Mouse (Mus musculus) adrenal gland, postnatal 10 days (tissue): ENCODE data around the gene Pusl1. TPM values are rescaled to one million over a fixed set of nuclear protein-coding genes. Genes with fewer than 3 reads are reported as not detected.

Experiments used
- DNase-seq: peaks from one replicate; pipeline ENCODE4 v3.0.0; 2021; ENCODE audit warnings: mixed read lengths
- long read RNA-seq, 2 experiments: library from polyadenylated mRNA; stranded (forward); transcript quantifications; one replicate each; pipeline ENCODE4 v2.0.0; 2021
- total RNA-seq, 2 experiments: library from RNA; stranded (reverse); gene quantifications; 2 replicates each; pipeline ENCODE4 v1.2.3; 2021

Pusl1 gene
- total RNA-seq, result 10 to 100 TPM; 27.9 to 39.0 TPM
- long read RNA-seq, experiment 1, transcript Pusl1-201 (8 exons, 1,243 nt), result major isoform, 14 of 46 reads
- long read RNA-seq, experiment 1, partial matches to known transcripts, result 15 of 46 reads
- long read RNA-seq, experiment 1, other reads (novel, unspliced or antisense), result 17 of 46 reads
- long read RNA-seq, experiment 2, transcript Pusl1-201 (8 exons, 1,243 nt), result major isoform, 11 of 41 reads
- long read RNA-seq, experiment 2, partial matches to known transcripts, result 3 of 41 reads
- long read RNA-seq, experiment 2, other reads (novel, unspliced or antisense), result 27 of 41 reads

DNA sequence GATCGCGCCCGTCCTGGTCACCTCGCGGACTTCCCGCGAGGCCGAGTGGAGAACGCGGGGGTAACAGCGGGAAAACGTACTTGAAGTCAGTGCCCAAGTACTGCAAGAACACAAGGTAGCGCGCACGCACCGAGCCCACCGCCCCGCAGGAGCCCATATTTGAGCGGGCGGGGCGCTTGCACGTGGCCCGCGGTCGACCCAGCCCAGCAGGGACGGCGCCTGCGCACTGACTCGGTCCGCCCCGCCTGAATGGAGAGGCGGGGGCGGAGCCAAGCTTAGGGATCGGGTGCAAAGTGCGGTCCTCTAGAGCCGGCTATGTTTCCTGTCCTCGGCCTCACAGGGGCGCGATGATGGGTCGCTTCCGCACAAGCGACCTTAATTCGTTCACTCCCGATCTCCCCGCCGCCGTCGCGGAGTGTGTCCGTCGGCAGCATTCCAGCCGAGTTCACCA, at the start of gene Pusl1, which contains the start of gene Acap3:
Pusl1 (minus strand) TSS at position 231 of the 451 bp plus-strand sequence.
Acap3 (plus strand) TSS at position 272 of the 451 bp plus-strand sequence.
- peak; percentile 98 for DNase-seq

DNA sequence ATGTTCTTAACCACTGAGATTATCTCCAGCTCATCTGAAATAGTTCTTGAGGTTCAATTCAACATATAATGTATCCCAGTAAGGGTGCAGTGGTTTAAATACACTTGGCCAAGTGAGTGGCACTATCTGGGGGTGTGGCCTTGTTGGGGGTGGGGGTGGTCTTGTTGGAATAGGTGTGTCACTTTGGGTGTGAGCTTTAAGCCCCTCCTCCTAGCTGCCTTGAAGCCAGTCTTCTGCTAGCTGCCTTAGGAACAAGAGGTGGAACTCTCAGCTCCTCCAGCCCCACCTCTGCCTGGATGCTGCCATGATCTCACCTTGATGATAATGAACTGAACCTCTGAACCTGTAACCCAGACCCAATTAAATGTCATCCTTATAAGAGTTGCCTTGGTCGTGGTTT, 40.5 kb upstream of the Pusl1 start:
- DNase-seq, result no peak

DNA sequence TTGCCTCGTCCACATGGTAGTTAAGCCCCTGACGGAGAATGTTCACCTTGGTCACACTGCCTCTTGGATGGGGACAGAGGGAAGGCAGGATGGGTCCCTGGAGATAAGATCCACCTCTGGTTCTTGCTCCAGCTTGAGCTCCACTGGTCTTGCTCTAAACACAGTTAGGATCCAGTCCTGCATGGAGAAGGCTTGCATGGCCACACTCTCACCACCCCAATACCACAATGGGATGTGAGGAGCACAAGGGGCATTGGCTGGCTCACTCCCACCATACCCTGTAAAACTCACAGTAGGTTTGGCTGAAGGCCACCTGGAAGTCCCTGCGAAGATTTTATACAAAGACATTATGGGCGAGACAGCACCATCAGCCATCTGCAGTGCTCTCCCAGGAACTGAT, 17.2 kb upstream of the Pusl1 start:
- peak; percentile 2 for DNase-seq

DNA sequence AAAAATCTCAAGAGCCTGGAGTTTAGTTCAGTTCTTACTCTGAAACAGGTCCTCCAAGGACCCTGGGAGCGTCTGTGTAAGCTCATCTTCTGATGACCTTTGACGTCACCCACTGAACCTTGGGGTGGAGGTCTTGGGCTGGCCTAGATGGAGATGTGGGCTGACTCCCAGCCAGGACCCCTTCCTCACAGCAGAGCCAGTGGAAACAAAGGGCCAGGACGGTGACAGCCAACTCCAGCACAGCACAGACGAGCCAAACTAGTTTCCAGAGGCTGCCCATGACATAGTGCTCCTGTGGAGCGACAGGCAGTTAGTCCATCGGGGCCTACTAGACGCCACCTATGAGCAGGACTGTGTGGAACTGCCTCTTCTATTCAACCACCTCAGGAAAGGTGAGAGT, 16.7 kb upstream of the Pusl1 start:
- DNase-seq, result peak; percentile 10

DNA sequence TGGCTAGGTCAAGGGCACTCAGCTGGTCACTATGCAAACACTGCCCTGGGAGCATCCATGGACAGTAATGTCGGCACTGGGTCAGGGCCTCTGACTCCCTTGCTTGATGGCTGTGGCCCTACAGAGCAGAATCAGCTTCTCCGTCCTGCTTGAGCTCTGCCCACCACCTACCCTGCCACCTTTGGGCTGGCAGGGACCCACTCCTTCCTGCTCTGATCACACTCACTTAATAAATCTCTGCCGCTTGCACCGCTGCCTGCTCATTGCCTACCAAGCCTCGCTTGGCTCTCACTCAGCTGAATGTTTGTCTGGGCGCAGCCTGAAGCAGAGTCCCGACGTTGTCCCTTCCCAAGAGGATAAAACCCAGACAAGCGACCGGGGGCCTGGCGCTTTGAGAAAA, 15.4 kb upstream of the Pusl1 start:
- DNase-seq, result peak; percentile 7

DNA sequence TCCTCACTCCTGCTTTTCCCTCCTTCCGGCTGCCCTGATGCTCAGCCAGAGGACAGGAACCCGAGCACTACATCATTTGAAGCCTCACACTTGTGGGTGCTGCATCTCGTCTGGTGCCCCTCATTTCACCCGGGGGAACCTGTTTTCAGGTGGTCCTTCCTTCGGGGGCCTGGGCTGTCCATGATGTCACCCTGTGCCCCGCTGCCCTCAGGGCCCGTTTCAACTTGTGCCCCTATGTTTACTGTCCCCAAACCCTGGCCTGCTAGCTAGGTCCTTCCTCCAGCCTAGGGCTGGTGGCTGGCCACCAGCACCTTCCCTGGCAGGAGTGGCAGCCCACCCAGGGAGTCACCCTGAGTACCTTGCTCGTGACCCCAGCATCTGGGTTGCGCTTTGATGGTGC, 14.5 kb upstream of the Pusl1 start:
- DNase-seq, result peak; percentile 1

DNA sequence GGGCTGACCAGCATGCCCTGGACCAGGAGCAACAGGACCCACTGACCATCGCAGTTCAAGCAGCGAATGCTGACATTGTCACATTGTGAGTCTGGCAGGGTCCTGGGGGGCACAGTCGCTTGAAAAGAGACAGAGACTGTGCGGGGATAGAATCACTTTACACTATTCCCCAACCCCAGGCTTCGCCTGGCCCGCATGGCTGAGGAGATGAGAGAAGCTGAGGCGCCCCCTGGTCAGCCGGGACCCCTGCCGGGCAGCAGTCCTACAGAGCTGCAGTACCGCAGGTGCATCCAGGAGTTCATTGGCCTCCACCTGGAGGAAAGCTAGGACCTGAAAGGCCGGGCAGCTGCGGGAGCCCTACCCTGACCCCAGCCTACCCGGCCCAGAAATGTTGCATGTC, 14.1 kb upstream of the Pusl1 start:
- peak; percentile 2 for DNase-seq

DNA sequence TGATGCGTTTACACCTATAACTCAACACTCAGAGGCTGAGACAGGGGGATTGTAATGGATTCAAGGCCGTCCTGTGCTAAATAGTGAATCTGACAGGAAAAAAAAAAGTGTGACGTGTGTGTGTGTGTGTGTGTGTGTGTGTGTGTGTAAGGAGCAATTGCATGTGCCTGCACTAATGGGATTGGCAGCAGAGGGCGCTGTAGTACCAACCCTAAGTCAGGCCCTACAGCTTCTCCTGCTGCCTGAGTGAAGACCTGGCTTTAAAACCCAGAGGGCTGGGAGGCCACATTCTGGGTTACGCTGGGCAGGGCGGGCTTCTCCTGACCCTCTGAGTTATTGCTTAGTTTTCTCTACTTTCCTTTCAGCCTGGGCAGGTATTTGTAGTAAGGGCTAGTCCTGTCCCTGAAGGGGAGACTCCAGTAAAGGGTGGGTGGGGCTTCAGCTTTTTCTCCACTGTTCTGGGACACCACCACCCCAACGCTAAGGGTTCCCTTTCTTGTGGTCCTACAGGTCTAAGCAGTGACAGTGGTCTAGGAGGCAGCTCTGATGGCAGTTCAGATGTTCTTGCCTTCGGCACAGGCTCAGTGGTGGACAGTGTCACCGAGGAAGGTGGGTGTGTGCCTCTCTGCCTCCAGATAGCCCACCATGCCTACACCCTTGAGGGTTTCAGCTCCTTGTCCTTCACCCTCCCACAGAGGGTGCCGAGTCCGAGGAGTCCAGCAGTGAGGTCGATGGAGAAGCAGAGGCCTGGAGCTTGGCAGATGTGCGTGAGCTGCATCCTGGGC, 12.9 kb upstream of the Pusl1 start:
- peak; percentile 33 for DNase-seq

DNA sequence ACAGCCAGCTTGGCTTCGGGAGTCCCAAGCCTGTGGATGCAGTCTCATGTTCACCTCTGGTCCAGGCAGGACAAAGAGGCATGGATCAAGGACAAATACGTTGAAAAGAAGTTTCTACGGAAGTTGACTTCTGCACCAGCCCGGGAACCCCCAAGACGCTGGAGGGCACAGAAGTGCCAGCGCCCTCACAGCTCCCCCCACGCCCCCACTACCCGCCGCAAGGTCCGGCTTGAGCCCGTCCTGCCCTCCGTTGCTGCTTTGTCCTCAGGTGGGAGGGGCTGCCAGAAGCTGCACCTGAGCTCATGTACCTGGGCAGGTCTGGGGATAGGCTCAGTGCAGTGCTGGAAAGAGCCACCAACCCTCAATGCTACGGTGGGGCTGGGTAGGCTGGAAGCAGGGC, 11.7 kb upstream of the Pusl1 start:
- no peak for DNase-seq

DNA sequence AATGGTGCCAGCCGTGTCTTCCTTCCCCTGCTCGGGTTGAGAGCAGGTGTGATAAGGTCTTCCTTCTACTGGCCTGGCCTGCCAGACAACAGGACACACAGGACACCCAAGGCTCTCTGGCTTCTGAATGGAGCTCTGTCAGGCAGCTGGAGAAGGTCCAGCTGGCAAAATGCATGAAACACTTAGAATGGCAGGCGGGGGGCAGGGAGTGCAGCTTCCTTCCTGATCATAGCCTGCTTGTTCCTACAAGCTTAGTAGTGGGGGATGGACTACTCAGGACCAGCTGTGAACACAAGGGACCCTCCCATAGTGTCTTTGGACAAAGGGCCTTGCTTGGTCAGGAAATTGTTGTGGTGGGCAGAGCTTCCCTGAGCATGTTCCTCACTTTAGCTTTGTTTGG, 9.6 kb upstream of the Pusl1 start:
- peak; percentile 49 for DNase-seq

DNA sequence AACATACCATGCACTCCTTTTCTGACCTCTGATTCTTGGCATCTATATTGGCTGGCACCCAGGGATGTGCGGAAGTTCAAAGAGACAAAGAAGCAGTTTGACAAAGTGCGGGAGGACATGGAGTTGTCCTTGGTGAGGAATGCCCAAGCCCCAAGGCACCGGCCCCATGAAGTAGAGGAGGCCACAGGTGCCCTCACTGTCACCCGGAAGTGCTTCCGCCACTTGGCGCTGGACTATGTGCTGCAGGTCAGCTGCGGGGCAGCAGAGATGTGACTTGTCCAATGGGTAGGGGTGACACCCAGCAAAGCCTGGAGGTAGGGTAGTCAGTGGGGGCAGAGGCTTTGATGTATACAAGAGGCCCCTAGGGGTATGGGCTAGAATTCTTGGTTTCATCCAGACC, 7.8 kb upstream of the Pusl1 start:
- no peak for DNase-seq

DNA sequence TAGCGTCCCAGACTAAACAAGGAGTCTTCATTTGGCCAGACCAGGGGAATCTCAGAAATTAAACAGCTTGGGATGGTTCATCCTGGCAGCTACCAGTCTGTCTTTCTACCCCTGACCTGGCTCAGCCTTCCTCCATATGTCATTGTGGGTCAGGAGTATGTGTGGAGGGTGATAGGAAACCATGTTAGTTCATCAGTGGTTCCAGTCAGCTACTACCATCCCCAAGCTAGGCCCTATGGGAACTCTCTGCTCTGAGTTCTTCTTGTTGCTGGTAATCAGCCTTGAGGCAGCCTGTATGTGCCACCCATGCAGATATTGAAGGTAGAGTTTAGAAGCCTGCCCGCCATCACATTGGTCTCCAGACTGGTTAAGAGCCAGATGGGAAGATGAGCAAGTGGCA, 6.7 kb upstream of the Pusl1 start:
- DNase-seq, result no peak

DNA sequence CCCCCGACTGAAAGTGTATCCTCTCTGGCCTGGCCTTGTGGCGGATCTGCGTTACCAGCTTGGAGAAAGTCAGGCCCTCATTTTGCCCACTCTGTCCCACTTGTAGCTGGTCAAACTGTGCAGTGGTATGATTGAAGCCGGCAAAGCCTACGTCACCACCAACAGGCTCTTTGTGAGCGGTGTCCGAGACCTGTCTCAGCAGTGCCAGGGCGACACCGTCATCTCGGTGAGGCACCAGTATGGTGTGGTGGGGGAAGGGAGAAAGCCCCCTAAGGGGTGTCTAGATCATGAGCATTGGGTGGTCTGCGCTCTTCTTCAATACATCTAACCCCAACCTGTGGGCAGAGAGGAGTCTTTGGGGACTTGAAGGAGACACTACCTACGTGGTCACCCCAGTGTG, 4.9 kb upstream of the Pusl1 start:
- no peak for DNase-seq

DNA sequence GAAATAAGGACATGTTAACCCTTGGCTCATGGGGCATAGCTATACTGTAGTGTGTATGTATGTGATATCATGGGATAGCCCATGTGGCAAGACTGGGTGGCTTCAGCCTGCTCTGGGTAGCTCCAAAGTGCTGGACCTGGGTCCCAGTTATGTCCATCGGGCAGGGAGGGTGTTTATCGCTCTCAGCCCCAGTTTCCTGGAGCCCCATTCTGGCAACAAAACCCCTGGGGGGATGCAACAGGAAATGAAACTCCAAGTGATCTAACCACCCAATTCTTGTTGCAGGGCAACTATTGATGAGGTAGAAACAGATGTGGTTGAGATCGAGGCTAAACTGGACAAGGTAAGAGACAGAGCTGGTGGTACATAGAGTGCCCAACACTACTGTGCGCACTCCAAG, 4.2 kb upstream of the Pusl1 start:
- DNase-seq, result no peak

DNA sequence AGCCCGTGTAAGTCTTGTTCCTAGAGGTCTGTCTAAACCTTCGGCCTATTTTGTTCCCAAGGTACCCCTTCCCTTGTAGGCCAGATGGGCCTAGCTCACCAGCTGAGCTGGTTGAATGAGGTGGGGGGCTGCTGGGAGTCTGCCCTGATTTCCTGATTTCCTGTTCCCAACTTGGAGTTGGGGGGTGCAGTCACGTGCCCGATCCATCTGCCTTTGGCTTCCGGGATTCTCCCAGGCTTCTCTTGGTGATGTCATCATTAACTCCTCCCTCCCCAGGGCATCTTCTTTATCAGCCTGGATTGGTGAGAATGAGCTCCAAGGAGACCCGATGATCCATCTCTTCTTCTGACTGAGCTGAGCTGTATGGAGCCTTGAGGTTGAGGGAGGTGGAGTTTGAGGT, 3.6 kb upstream of the Pusl1 start:
- peak; percentile 58 for DNase-seq

DNA sequence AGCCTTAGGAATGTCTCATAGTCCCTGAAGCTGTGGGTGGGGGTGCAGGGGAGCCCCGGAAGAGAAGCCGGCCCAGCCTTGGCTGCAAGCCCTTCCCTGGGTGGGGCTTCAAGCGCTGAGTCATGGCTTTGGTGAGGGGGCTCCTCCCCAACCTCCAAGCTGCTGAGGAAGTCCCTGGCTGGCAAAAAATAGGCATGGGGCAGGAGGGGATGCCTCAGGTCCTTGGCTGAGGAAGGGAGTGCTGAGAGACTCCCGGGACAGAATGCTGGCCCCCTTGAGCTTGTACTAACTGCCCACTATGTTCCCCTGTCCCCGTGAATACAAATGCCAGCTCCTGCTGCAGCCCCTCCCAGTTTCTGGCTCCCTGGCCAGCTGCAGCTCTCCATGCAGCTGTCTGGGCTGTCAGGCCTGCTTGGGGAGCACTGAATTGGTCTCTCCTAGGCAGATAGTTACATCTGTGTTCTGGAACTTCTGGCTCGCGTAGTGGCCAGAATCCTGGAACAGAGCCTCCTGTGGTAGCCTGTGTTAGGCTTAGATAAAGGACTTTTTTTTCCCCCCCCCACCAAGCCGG, 2.8 kb upstream of the Pusl1 start:
- peak; percentile 80 for DNase-seq

DNA sequence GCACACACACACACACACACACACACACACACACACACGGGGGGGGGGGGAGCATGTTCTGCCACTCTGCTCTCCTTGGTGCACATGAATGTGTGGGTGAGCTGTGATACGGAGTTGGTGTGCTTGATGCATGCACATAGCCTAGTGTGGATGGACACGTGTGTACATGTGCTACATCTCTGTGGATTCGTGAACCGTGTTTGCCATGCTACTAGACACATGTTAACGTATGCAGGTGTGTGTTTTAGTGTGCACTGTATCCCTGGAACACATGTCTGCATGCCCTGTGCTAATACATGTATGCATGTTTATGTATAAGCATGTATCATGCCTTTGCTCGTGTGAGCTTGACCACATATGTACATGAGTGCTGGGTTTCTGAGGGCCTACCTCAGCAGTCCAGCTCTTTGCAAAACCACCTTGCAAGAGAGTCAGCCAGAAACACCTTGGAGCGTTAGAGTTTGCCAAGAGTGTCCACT, 1.7 kb upstream of the Pusl1 start:
- DNase-seq, result no peak

DNA sequence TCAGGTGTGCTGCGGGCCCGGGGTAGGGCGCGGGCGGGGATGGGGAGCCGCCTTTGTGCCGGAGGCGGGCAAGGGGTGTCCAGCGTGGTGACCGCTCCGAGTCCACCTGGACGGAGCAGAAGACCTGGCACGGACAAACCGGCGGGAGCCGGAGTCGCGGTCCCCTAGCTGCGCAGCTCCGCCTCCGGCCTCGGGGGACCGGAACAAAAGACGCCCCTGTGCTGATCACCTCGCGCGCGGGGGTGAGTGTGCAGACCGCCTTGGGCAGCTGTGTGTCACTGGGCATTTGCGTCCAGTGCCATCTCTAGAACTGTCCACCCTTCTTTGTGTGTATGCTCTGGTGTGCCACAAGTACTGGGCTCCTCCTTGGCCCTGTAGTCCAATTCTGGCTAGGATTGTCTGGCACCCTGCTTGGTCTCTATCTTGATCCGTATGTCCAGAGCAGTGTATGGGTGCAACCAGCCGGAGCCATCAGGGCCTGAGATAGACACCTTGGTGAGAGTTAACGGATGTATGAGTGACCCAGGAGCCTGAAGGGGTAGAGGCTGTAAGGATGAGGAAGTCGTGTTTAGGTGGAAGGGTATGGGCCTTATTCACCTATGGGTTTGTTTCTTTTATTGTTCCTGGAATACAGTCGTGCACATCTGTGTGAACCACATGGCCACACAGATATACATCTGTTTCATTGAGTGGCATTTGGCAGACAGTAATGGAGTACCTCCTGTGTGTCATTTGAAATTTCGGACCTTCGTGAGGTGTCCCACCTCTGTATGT, 1.0 kb upstream of the Pusl1 start:
- DNase-seq, result peak; percentile 62

DNA sequence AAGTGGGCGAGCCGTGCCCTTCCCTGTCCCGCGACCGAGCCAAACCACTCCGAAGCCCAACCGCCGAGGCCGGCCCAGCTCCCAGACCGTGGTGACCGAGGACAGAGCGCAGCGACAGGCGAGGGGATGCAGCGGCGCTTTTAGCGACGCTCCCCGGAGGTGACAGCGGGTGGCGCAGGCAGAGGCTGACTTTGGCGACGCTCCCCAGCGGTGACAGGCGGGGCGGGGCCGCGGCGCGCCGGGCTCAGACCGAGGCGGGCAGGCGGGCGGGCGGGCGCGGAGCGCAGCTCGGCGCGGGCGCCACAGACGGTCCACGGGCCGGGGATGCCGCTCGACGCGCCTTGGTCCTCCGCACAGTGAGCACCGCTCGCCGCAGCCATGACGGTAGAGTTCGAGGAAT, 436 bp upstream of the Pusl1 start:
- peak; percentile 93 for DNase-seq

DNA sequence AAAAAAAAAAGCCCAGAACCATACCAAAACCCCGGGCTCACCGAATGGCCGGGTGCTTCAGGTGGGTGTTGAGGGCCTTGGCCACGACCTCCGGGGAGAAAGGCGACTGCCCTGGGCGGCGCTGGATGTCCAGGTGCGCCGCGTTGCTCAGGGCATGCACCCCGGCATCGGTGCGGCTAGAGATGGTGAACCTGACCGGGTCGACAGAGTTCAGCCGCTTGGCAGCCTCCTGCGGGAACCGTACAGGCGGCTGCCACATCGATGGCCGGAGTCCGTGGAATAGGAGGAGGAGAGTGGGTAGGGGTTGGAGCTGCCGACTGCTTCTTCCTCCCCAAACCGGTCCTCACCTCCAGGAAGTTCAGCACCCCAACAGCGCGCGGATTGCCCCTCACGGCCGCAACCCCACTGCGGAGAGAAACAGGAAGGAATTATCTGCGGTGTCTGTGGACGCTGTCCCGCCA, 540 bp downstream of the Pusl1 start:
- DNase-seq, result peak; percentile 38

DNA sequence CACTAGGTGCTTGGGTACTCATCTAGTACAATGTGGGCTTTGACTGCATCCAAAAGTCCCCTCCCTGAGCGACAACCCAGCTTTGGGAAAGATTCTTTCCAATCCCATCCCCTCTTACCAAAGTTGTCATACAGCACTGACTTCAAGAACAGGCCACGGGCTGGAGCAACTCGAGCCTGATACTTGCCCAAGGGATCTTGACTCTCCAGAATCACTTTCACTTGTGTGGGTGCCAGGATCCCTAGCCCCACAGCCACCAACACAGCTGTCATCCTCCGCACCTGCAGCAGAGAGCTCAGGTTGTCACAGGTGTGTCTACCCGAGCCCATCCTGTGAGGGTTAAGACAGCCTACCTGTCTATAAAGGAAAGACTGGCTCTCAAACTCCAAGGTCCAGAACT, 2.3 kb downstream of the Pusl1 start:
- DNase-seq, result no peak

DNA sequence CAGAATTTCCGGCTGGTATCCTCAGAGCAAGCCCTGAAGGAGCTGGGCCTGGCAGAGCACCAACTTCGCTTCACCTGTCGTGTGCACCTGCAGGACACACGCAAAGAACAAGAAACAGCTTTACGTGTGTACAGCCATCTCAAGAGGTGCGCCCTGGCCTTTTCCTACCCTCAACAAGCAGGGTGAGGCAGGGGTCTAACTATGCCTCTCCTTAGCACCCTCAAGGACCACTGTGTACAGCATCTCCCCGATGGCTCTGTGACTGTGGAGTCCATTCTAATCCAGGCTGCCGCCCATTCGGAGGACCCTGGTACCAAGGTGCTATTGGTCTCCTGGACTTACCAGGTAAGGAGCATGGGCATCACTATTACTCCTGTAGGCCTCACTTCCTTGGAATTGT, 3.4 kb downstream of the Pusl1 start:
- no peak for DNase-seq
